10 mouse cellular contexts compared by ENCODE assay signal in the genomic region with DNA sequence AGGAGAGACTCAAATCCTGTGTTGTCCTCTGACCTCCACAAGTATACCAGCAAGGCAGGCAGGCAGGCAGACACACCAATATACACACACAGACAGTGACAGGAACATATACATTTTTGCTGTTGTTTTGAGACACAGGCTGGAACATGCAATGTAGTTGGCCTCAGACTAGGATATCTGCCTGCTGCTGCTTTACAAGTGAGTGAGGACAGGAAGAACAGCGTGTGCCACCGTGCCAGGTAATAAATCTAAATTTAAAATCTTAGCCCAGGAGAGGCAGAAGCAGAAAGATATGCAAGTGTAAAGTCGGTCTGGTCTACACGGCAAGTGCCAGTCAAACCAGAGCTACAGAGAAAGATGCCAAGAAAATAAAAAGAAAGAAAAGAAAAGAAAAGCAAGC. TPM values are rescaled to one million over a fixed set of nuclear protein-coding genes. Genes with fewer than 3 reads are reported as not detected.
A peak's percentile ranks its signal among the peaks of the same experiment; 100 is the strongest.
DNase-seq lines count a peak whose midpoint lies in the region; ATAC-seq lines count a peak whose summit lies in the region.
"Had no signal": no experiment of that assay in that cellular context is flagged by ENCODE, and none has a peak within 500 bp of the region (broad histone marks: within the 10 kb centered on the region; RNA-seq: fewer than 3 reads in every experiment).

No protein-coding gene starts in this region.

- H3K4me2 ChIP-seq in embryonic facial prominence, embryonic 12.5 days (replicated peaks) = no peak overlapping the region
- peak overlapping the region; percentile 78 for H3K4me2 ChIP-seq in liver, embryonic 16.5 days (ENCODE audit: low read depth, low read length)

- no peaks in the 10 kb centered on the region for H3K9me3 ChIP-seq in embryonic facial prominence, embryonic 12.5 days
- H3K9me3 ChIP-seq in embryonic facial prominence, embryonic 10.5 days = no peaks in the 10 kb centered on the region
- no peaks in the 10 kb centered on the region for H3K9me3 ChIP-seq in liver, embryonic 16.5 days (replicated peaks; ENCODE audit: control insufficient read depth, low read length)

- H3K27ac ChIP-seq in embryonic facial prominence, embryonic 12.5 days = no peak overlapping the region
- no peak overlapping the region for H3K27ac ChIP-seq in embryonic facial prominence, embryonic 10.5 days (replicated peaks)
- H3K27ac ChIP-seq in brown adipose tissue, adult 24 weeks (replicated peaks; ENCODE audit: low read depth, low read length) = peak overlapping the region; percentile 32
- peak overlapping the region; percentile 16; the same call in 1 of the 2 replicates for H3K27ac ChIP-seq in liver, embryonic 16.5 days (ENCODE audit: low read length)

- H3K36me3 ChIP-seq in embryonic facial prominence, embryonic 12.5 days = no peaks in the 10 kb centered on the region
- peaks cover 19% of the 10 kb centered on the region; the same call in 1 of the 2 replicates for H3K36me3 ChIP-seq in embryonic facial prominence, embryonic 10.5 days (replicated peaks)
- no peaks in the 10 kb centered on the region for H3K36me3 ChIP-seq in liver, embryonic 16.5 days (ENCODE audit: control insufficient read depth, insufficient read depth)

- WGBS in embryonic facial prominence, embryonic 12.5 days = 95% methylated on average over 4 of the region's 4 CpGs
- WGBS in embryonic facial prominence, embryonic 10.5 days = 95% methylated on average over 4 of the region's 4 CpGs
- WGBS in liver, embryonic 16.5 days (ENCODE audit: insufficient replicate concordance) = 63% methylated on average over 4 of the region's 4 CpGs

- DNase-seq in embryonic facial prominence, embryonic 10.5 days (ENCODE audit: low spot score) = no peak
- DNase-seq in kidney, adult 9 months = peak; percentile 27
- no peak for DNase-seq in kidney, postnatal 10 days
- no peak for DNase-seq in adrenal gland, postnatal 10 days
- DNase-seq in embryo, embryonic 10.5 days (ENCODE audit: low spot score) = no peak
- DNase-seq: forebrain, postnatal 0 days; right cerebral cortex, adult 18-20 months had no signal

- no peak overlapping the region for H3K4me3 ChIP-seq in embryonic facial prominence, embryonic 12.5 days
- no peak overlapping the region for H3K4me3 ChIP-seq in embryonic facial prominence, embryonic 10.5 days
- H3K4me3 ChIP-seq in brown adipose tissue, adult 24 weeks (ENCODE audit: insufficient read depth, low read depth, low read length) = peak overlapping the region; percentile 15; the same call in 1 of the 2 replicates
- no peak overlapping the region for H3K4me3 ChIP-seq in liver, embryonic 16.5 days (ENCODE audit: low read depth, low read length)

- H3K4me1 ChIP-seq in embryonic facial prominence, embryonic 12.5 days = peaks cover 15% of the 10 kb centered on the region
- peaks cover 23% of the 10 kb centered on the region for H3K4me1 ChIP-seq in embryonic facial prominence, embryonic 10.5 days
- peaks cover 14% of the 10 kb centered on the region for H3K4me1 ChIP-seq in brown adipose tissue, adult 24 weeks (ENCODE audit: control insufficient read depth, insufficient read depth, insufficient read length, low read length)
- H3K4me1 ChIP-seq in liver, embryonic 16.5 days (ENCODE audit: control insufficient read depth, low read depth, low read length) = peaks cover 29% of the 10 kb centered on the region

- no peaks in the 10 kb centered on the region for H3K27me3 ChIP-seq in embryonic facial prominence, embryonic 12.5 days
- no peaks in the 10 kb centered on the region for H3K27me3 ChIP-seq in embryonic facial prominence, embryonic 10.5 days (replicated peaks; ENCODE audit: low read depth, poor library complexity, severe bottlenecking)
- no peaks in the 10 kb centered on the region for H3K27me3 ChIP-seq in liver, embryonic 16.5 days (ENCODE audit: control insufficient read depth, insufficient read depth, low read depth, low read length)

- ATAC-seq in embryonic facial prominence, embryonic 12.5 days (ENCODE audit: insufficient number of reproducible peaks, insufficient read depth, low FRiP score, low TSS enrichment) = no peak
- ATAC-seq in liver, embryonic 16.5 days (ENCODE audit: low read depth) = no peak
- ATAC-seq: forebrain, postnatal 0 days had no signal

- peak overlapping the region; percentile 15; the same call in 1 of the 2 replicates for H3K9ac ChIP-seq in embryonic facial prominence, embryonic 12.5 days
- 0 out of 2 replicates have a peak overlapping the region, but pooled peaks have one; percentile 14 for H3K9ac ChIP-seq in liver, embryonic 16.5 days (ENCODE audit: low read depth, low read length)

RNA-seq across cellular contexts. Expression of a gene that starts 2.2 kb away (rescaled TPM):
- polyA plus RNA-seq in embryonic facial prominence, embryonic 12.5 days (2016; fragmentation: Nextera tagmentation; extraction: Ambion mirVana) = 43.0 and 43.3 TPM in 2 replicates
- 46.2 and 46.5 TPM in 2 replicates for polyA plus RNA-seq in embryonic facial prominence, embryonic 10.5 days (2016; fragmentation: Nextera tagmentation; extraction: Ambion mirVana)
- polyA plus RNA-seq in brown adipose tissue, adult 24 weeks (2012; ENCODE audit: insufficient read depth, insufficient read length, missing spikeins) = 2.1 and 5.2 TPM in 2 replicates
- 12.2 and 12.7 TPM in 2 replicates for polyA plus RNA-seq in liver, embryonic 16.5 days (2015; fragmentation: Nextera tagmentation; extraction: Ambion mirVana)
- 10 to 100 TPM; 16.5 to 18.7 TPM for total RNA-seq in adrenal gland, postnatal 10 days (2021)

RNA-seq across cellular contexts. Expression of a gene that starts 14.9 kb away (rescaled TPM):
- polyA plus RNA-seq in embryonic facial prominence, embryonic 12.5 days (2016; fragmentation: Nextera tagmentation; extraction: Ambion mirVana) = 51.7 and 54.3 TPM in 2 replicates
- 58.8 and 59.3 TPM in 2 replicates for polyA plus RNA-seq in embryonic facial prominence, embryonic 10.5 days (2016; fragmentation: Nextera tagmentation; extraction: Ambion mirVana)
- polyA plus RNA-seq in brown adipose tissue, adult 24 weeks (2012; ENCODE audit: insufficient read depth, insufficient read length, missing spikeins) = 25.0 and 27.8 TPM in 2 replicates
- 31.0 and 35.3 TPM in 2 replicates for polyA plus RNA-seq in liver, embryonic 16.5 days (2015; fragmentation: Nextera tagmentation; extraction: Ambion mirVana)
- total RNA-seq in adrenal gland, postnatal 10 days (2021) = 10 to 100 TPM; 21.8 to 24.7 TPM

RNA-seq across cellular contexts. Expression of a gene that starts 43.9 kb away (rescaled TPM):
- 1.4 and 1.8 TPM in 2 replicates for polyA plus RNA-seq in embryonic facial prominence, embryonic 12.5 days (2016; fragmentation: Nextera tagmentation; extraction: Ambion mirVana)
- polyA plus RNA-seq in embryonic facial prominence, embryonic 10.5 days (2016; fragmentation: Nextera tagmentation; extraction: Ambion mirVana) = 1.3 and 1.8 TPM in 2 replicates
- polyA plus RNA-seq in brown adipose tissue, adult 24 weeks (2012; ENCODE audit: insufficient read depth, insufficient read length, missing spikeins) = 2.3 TPM in 1 of 2 replicates, not detected in the other
- polyA plus RNA-seq in liver, embryonic 16.5 days (2015; fragmentation: Nextera tagmentation; extraction: Ambion mirVana) = 0.41 and 0.61 TPM in 2 replicates
- total RNA-seq in adrenal gland, postnatal 10 days (2021) = 1 to 10 TPM; 1.2 to 3.7 TPM

RNA-seq across cellular contexts. Expression of a gene that starts 47.1 kb away (rescaled TPM):
- polyA plus RNA-seq in embryonic facial prominence, embryonic 12.5 days (2016; fragmentation: Nextera tagmentation; extraction: Ambion mirVana) = 131 and 140 TPM in 2 replicates
- 155 and 159 TPM in 2 replicates for polyA plus RNA-seq in embryonic facial prominence, embryonic 10.5 days (2016; fragmentation: Nextera tagmentation; extraction: Ambion mirVana)
- 22.4 and 24.6 TPM in 2 replicates for polyA plus RNA-seq in brown adipose tissue, adult 24 weeks (2012; ENCODE audit: insufficient read depth, insufficient read length, missing spikeins)
- 24.9 and 28.5 TPM in 2 replicates for polyA plus RNA-seq in liver, embryonic 16.5 days (2015; fragmentation: Nextera tagmentation; extraction: Ambion mirVana)
- total RNA-seq in adrenal gland, postnatal 10 days (2021) = 10 to 100 TPM; 48.9 to 54.4 TPM

Comparison
In these comparisons a context has a peak if more than half of its experiments do, and no peak if none do; other contexts are left out.
1. H3K27ac ChIP-seq: peak in brown adipose tissue, adult 24 weeks (single experiment) and liver, embryonic 16.5 days (single experiment); none in embryonic facial prominence, embryonic 12.5 days (single experiment) and embryonic facial prominence, embryonic 10.5 days (single experiment).